Mouse (Mus musculus): ENCODE results near the gene Mrps18a. TPM values are rescaled to one million over a fixed set of nuclear protein-coding genes. Genes with fewer than 3 reads are reported as not detected.
A peak's percentile ranks its signal among the peaks of the same experiment; 100 is the strongest.

Mrps18a gene
- total and polyA plus RNA-seq, 3 experiments, result 55.3 to 110 (median 66.4) TPM

- ATAC-seq (ENCODE audit: extremely low read depth, insufficient number of reproducible peaks, low FRiP score, poor library complexity, severe bottlenecking) (no peak), DNase-seq (ENCODE audit: low spot score) (no peak)
- peaks cover 3% of the 10 kb centered on the region for H3K9me3 ChIP-seq (replicated peaks)
- no peak for TF ChIP-seq POLR2AphosphoS5 (IDR thresholded peaks at IDR 0.05; ENCODE audit: insufficient replicate concordance, low read depth, low read length)
- no peak for TF ChIP-seq GATA2 (IDR thresholded peaks at IDR 0.05; ENCODE audit: borderline replicate concordance, low read depth, low read length)
- no peak for TF ChIP-seq CTCF (IDR thresholded peaks at IDR 0.05; ENCODE audit: low read depth, low read length)
- no peak for TF ChIP-seq TAL1 (conservative IDR thresholded peaks at IDR 0.05; ENCODE audit: low read depth, low read length)
- no peak for TF ChIP-seq GATA1 (IDR thresholded peaks at IDR 0.05; ENCODE audit: borderline replicate concordance, low read length)
- H3K36me3 ChIP-seq (replicated peaks), result peaks cover 4% of the 10 kb centered on the region
- peaks cover 4% of the 10 kb centered on the region; the same call in 1 of the 2 replicates for H3K27me3 ChIP-seq (ENCODE audit: insufficient read depth, low read length)
- H3K4me1 ChIP-seq (ENCODE audit: insufficient read depth, low read depth, low read length), result no peaks in the 10 kb centered on the region; the same call in 1 of the 2 replicates
- no peak overlapping the region for H3K4me3 ChIP-seq (ENCODE audit: low read depth, low read length)
Measured at GRCm38 (mm10) chr17:46080388-46080787, 30.4 kb upstream of the Mrps18a start.

GRCm38 (mm10) chr17:46081042-46081441, 29.7 kb upstream of the Mrps18a start:
- Histone ChIP-seq H3K4me1 (ENCODE audit: insufficient read depth, low read depth, low read length) (no peaks in the 10 kb centered on the region; the same call in 1 of the 2 replicates), H3K9me3 (replicated peaks) (peaks cover 3% of the 10 kb centered on the region), H3K36me3 (replicated peaks) (peaks cover 4% of the 10 kb centered on the region), H3K4me3 (ENCODE audit: low read depth, low read length) (no peak overlapping the region), H3K27me3 (ENCODE audit: insufficient read depth, low read length) (peaks cover 4% of the 10 kb centered on the region; the same call in 1 of the 2 replicates)
- DNase-seq (ENCODE audit: low spot score) (no peak), ATAC-seq (ENCODE audit: extremely low read depth, insufficient number of reproducible peaks, low FRiP score, poor library complexity, severe bottlenecking) (no peak)
- TF ChIP-seq GATA1 (IDR thresholded peaks at IDR 0.05; ENCODE audit: borderline replicate concordance, low read length) (no peak), TAL1 (conservative IDR thresholded peaks at IDR 0.05; ENCODE audit: low read depth, low read length) (no peak), CTCF (IDR thresholded peaks at IDR 0.05; ENCODE audit: low read depth, low read length) (no peak), POLR2AphosphoS5 (IDR thresholded peaks at IDR 0.05; ENCODE audit: insufficient replicate concordance, low read depth, low read length) (no peak), GATA2 (IDR thresholded peaks at IDR 0.05; ENCODE audit: borderline replicate concordance, low read depth, low read length) (no peak)

GRCm38 (mm10) chr17:46081657-46082056, 29.1 kb upstream of the Mrps18a start:
- peaks cover 4% of the 10 kb centered on the region; the same call in 1 of the 2 replicates for H3K27me3 ChIP-seq (ENCODE audit: insufficient read depth, low read length)
- TF ChIP-seq POLR2AphosphoS5 (IDR thresholded peaks at IDR 0.05; ENCODE audit: insufficient replicate concordance, low read depth, low read length) (no peak), GATA2 (IDR thresholded peaks at IDR 0.05; ENCODE audit: borderline replicate concordance, low read depth, low read length) (no peak), TAL1 (conservative IDR thresholded peaks at IDR 0.05; ENCODE audit: low read depth, low read length) (no peak), CTCF (IDR thresholded peaks at IDR 0.05; ENCODE audit: low read depth, low read length) (no peak), GATA1 (IDR thresholded peaks at IDR 0.05; ENCODE audit: borderline replicate concordance, low read length) (no peak)
- DNase-seq (ENCODE audit: low spot score), result no peak
- H3K4me1 ChIP-seq (ENCODE audit: insufficient read depth, low read depth, low read length), result peaks cover 6% of the 10 kb centered on the region
- H3K9me3 ChIP-seq (replicated peaks), result peaks cover 3% of the 10 kb centered on the region
- H3K4me3 ChIP-seq (ENCODE audit: low read depth, low read length), result no peak overlapping the region
- no peak for ATAC-seq (ENCODE audit: extremely low read depth, insufficient number of reproducible peaks, low FRiP score, poor library complexity, severe bottlenecking)
- peaks cover 4% of the 10 kb centered on the region for H3K36me3 ChIP-seq (replicated peaks)

- peaks cover 3% of the 10 kb centered on the region for H3K9me3 ChIP-seq (replicated peaks)
- no peak for ATAC-seq (ENCODE audit: extremely low read depth, insufficient number of reproducible peaks, low FRiP score, poor library complexity, severe bottlenecking)
- peaks cover 8% of the 10 kb centered on the region for H3K4me1 ChIP-seq (ENCODE audit: insufficient read depth, low read depth, low read length)
- H3K36me3 ChIP-seq (replicated peaks), result peaks cover 4% of the 10 kb centered on the region
- no peak for TF ChIP-seq TAL1 (conservative IDR thresholded peaks at IDR 0.05; ENCODE audit: low read depth, low read length)
- TF ChIP-seq GATA2 (IDR thresholded peaks at IDR 0.05; ENCODE audit: borderline replicate concordance, low read depth, low read length), result no peak
- no peak for TF ChIP-seq GATA1 (IDR thresholded peaks at IDR 0.05; ENCODE audit: borderline replicate concordance, low read length)
- TF ChIP-seq CTCF (IDR thresholded peaks at IDR 0.05; ENCODE audit: low read depth, low read length), result no peak
- no peak for TF ChIP-seq POLR2AphosphoS5 (IDR thresholded peaks at IDR 0.05; ENCODE audit: insufficient replicate concordance, low read depth, low read length)
- H3K27me3 ChIP-seq (ENCODE audit: insufficient read depth, low read length), result peaks cover 12% of the 10 kb centered on the region
- no peak for DNase-seq (ENCODE audit: low spot score)
- no peak overlapping the region for H3K4me3 ChIP-seq (ENCODE audit: low read depth, low read length)
Measured at GRCm38 (mm10) chr17:46083381-46083780, 27.4 kb upstream of the Mrps18a start.

GRCm38 (mm10) chr17:46084091-46084501, 26.7 kb upstream of the Mrps18a start:
- H3K9me3 ChIP-seq (replicated peaks), result peaks cover under 1% of the 10 kb centered on the region; the same call in 1 of the 2 replicates
- peaks cover 18% of the 10 kb centered on the region for H3K27me3 ChIP-seq (ENCODE audit: insufficient read depth, low read length)
- H3K36me3 ChIP-seq (replicated peaks), result peaks cover 4% of the 10 kb centered on the region
- no peak overlapping the region for H3K4me3 ChIP-seq (ENCODE audit: low read depth, low read length)
- ATAC-seq (ENCODE audit: extremely low read depth, insufficient number of reproducible peaks, low FRiP score, poor library complexity, severe bottlenecking), result no peak
- DNase-seq (ENCODE audit: low spot score), result peak; percentile 57
- H3K4me1 ChIP-seq (ENCODE audit: insufficient read depth, low read depth, low read length), result peaks cover 8% of the 10 kb centered on the region
- no peak for TF ChIP-seq GATA2 (IDR thresholded peaks at IDR 0.05; ENCODE audit: borderline replicate concordance, low read depth, low read length)
- no peak for TF ChIP-seq CTCF (IDR thresholded peaks at IDR 0.05; ENCODE audit: low read depth, low read length)
- no peak for TF ChIP-seq TAL1 (conservative IDR thresholded peaks at IDR 0.05; ENCODE audit: low read depth, low read length)
- TF ChIP-seq POLR2AphosphoS5 (IDR thresholded peaks at IDR 0.05; ENCODE audit: insufficient replicate concordance, low read depth, low read length), result no peak
- TF ChIP-seq GATA1 (IDR thresholded peaks at IDR 0.05; ENCODE audit: borderline replicate concordance, low read length), result no peak

- peak; percentile 12 for DNase-seq (ENCODE audit: low spot score)
- H3K4me1 ChIP-seq (ENCODE audit: insufficient read depth, low read depth, low read length), result peaks cover 8% of the 10 kb centered on the region
- peaks cover 4% of the 10 kb centered on the region for H3K36me3 ChIP-seq (replicated peaks)
- peaks cover 20% of the 10 kb centered on the region for H3K27me3 ChIP-seq (ENCODE audit: insufficient read depth, low read length)
- TF ChIP-seq GATA2 (IDR thresholded peaks at IDR 0.05; ENCODE audit: borderline replicate concordance, low read depth, low read length) (no peak), GATA1 (IDR thresholded peaks at IDR 0.05; ENCODE audit: borderline replicate concordance, low read length) (no peak), POLR2AphosphoS5 (IDR thresholded peaks at IDR 0.05; ENCODE audit: insufficient replicate concordance, low read depth, low read length) (no peak), TAL1 (conservative IDR thresholded peaks at IDR 0.05; ENCODE audit: low read depth, low read length) (no peak), CTCF (IDR thresholded peaks at IDR 0.05; ENCODE audit: low read depth, low read length) (no peak)
- no peak for ATAC-seq (ENCODE audit: extremely low read depth, insufficient number of reproducible peaks, low FRiP score, poor library complexity, severe bottlenecking)
- no peak overlapping the region for H3K4me3 ChIP-seq (ENCODE audit: low read depth, low read length)
- no peaks in the 10 kb centered on the region for H3K9me3 ChIP-seq (replicated peaks)
Measured at GRCm38 (mm10) chr17:46086341-46086870, 24.4 kb upstream of the Mrps18a start.

Measured in G1E (cell line).